Mouse (Mus musculus): ENCODE results near the gene Hspb11. TPM values are rescaled to one million over a fixed set of nuclear protein-coding genes. Genes with fewer than 3 reads are reported as not detected.

Gene Hspb11
- 99.8 TPM for polyA plus RNA-seq (2014; fragmentation: Illumina TruSeq; extraction: RNeasy Lipid Tissue Mini Kit (QIAGEN cat#74804))

GRCm38 (mm10) chr4:107253125-107254091 lies at the start of gene Hspb11, which contains the start of gene Lrrc42:
Gene Hspb11 (plus strand): TSS chr4:107253593.
Gene Lrrc42 (minus strand): TSS chr4:107253532.

GRCm38 (mm10) chr4:107208880-107209279 lies 44.5 kb upstream of the Hspb11 start, which contains the start of gene Ldlrad1:
Gene Ldlrad1 (plus strand): TSS chr4:107209180.

GRCm38 (mm10) chr4:107306966-107307365 lies 53.6 kb downstream of the Hspb11 start, which contains the start of gene Dio1:
Gene Dio1 (minus strand): TSS chr4:107307169.

DNA sequence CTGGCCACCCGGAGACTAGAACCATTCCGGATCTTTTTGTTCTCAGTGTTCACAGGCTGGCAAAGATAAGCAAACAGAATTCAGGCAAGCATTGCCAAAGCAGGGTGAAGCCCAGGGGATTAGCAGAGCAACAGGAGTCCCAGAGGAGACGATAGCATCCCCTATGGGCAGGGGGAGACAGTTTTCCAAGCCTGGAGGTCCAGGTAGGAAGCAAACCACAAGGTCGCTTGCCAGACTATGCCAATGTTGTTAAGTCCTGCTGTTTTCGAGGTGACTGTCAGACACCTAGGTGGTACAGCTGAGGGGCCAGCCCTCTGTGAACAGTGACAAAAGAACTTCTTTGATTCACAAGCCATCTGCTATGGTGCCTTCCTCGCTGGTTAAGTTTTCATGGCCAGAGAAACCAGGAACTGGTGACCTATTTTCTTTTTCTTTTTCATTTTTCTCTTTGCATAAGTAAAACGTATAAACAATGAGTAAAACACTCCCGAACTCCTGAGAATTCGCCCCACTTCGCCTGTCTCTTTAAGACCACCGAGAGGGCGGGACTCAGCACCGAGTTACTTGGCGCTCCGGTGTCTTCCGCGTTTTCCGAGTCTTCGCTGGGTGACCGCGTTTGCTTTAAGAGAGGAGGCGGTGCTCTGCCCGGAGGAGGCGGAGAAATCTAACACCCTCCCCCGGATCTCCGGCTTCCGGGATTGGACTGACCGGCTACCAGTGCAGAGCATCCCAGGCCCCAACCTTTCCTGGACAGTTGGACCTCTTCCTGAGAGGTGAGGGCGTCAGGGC lies 60.5 kb downstream of the Hspb11 start, which contains the start of gene Yipf1:
Gene Yipf1, plus strand, starts transcription at position 674 of the 789 bp plus-strand sequence.

Other genes starting within 250 kb of the Hspb11 start
- gene Mrpl37, start 186.7 kb upstream of the Hspb11 start, polyA plus RNA-seq (2014; fragmentation: Illumina TruSeq; extraction: RNeasy Lipid Tissue Mini Kit (QIAGEN cat#74804)), result 21.8 TPM
- gene Cyb5rl, start 186.6 kb upstream of the Hspb11 start, polyA plus RNA-seq (2014; fragmentation: Illumina TruSeq; extraction: RNeasy Lipid Tissue Mini Kit (QIAGEN cat#74804)), result 1.5 TPM
- gene Cdcp2, start 156.7 kb upstream of the Hspb11 start, polyA plus RNA-seq (2014; fragmentation: Illumina TruSeq; extraction: RNeasy Lipid Tissue Mini Kit (QIAGEN cat#74804)), result not detected
- 644 TPM for gene Tmem59, start 75.2 kb upstream of the Hspb11 start, polyA plus RNA-seq (2014; fragmentation: Illumina TruSeq; extraction: RNeasy Lipid Tissue Mini Kit (QIAGEN cat#74804))
- 48.4 TPM for gene Tceanc2, start 74.5 kb upstream of the Hspb11 start, polyA plus RNA-seq (2014; fragmentation: Illumina TruSeq; extraction: RNeasy Lipid Tissue Mini Kit (QIAGEN cat#74804))
- not detected for gene Ldlrad1, start 44.4 kb upstream of the Hspb11 start, polyA plus RNA-seq (2014; fragmentation: Illumina TruSeq; extraction: RNeasy Lipid Tissue Mini Kit (QIAGEN cat#74804))
- gene Lrrc42, start 61 bp upstream of the Hspb11 start, polyA plus RNA-seq (2014; fragmentation: Illumina TruSeq; extraction: RNeasy Lipid Tissue Mini Kit (QIAGEN cat#74804)), result 52.7 TPM
- gene Dio1, start 53.6 kb downstream of the Hspb11 start, polyA plus RNA-seq (2014; fragmentation: Illumina TruSeq; extraction: RNeasy Lipid Tissue Mini Kit (QIAGEN cat#74804)), result 1.3 TPM
- gene Yipf1, start 60.8 kb downstream of the Hspb11 start, polyA plus RNA-seq (2014; fragmentation: Illumina TruSeq; extraction: RNeasy Lipid Tissue Mini Kit (QIAGEN cat#74804)), result 36.7 TPM
- 63.8 TPM for gene Ndc1, start 114.2 kb downstream of the Hspb11 start, polyA plus RNA-seq (2014; fragmentation: Illumina TruSeq; extraction: RNeasy Lipid Tissue Mini Kit (QIAGEN cat#74804))
- not detected for gene Glis1, start 181.0 kb downstream of the Hspb11 start, polyA plus RNA-seq (2014; fragmentation: Illumina TruSeq; extraction: RNeasy Lipid Tissue Mini Kit (QIAGEN cat#74804))

Data from ovary, adult 10 weeks (tissue).